Mouse (Mus musculus) gastrocnemius, adult 18-20 months (tissue): ENCODE data around the gene Dgkg. TPM values are rescaled to one million over a fixed set of nuclear protein-coding genes. Genes with fewer than 3 reads are reported as not detected.

Experiments
- DNase-seq: peaks from one replicate; pipeline ENCODE4 v3.0.0; 2021; ENCODE audit warnings: low spot score
- microRNA-seq: library from miRNA; unstranded; fragments of <30 nt; microRNA quantifications from one replicate; pipeline ENCODE4 v1.2.0, GENCODE M21; 2021
- total RNA-seq, 2 experiments: library from RNA; stranded (reverse); gene quantifications; 2 replicates each; pipeline ENCODE4 v1.2.3; 2021

The Dgkg gene
- total RNA-seq, 2 experiments from 2014 or later = 0.43 to 0.55 TPM

GRCm38 (mm10) chr16:22439499-22440177 is 217.4 kb downstream of the Dgkg start, which contains the start of gene Etv5:
Gene Etv5, minus strand, starts transcription at chr16:22439719.
- DNase-seq = peak; percentile 99

GRCm38 (mm10) chr16:22438441-22439373 is 218.3 kb downstream of the Dgkg start:
- DNase-seq = peak; percentile 23

GRCm38 (mm10) chr16:22436106-22436505 is 220.9 kb downstream of the Dgkg start:
- DNase-seq = no peak

- DNase-seq = peak; percentile 10
These were observed 222.5 kb downstream of the Dgkg start for GRCm38 (mm10) chr16:22434530-22434929.

GRCm38 (mm10) chr16:22433944-22434343 is 223.1 kb downstream of the Dgkg start:
- DNase-seq = no peak

- no peak for DNase-seq
These were observed 225.2 kb downstream of the Dgkg start for GRCm38 (mm10) chr16:22431773-22432172.

GRCm38 (mm10) chr16:22431335-22431734 is 225.7 kb downstream of the Dgkg start:
- no peak for DNase-seq

GRCm38 (mm10) chr16:22430211-22430951 is 226.6 kb downstream of the Dgkg start:
- DNase-seq = peak; percentile 12

- no peak for DNase-seq
These were observed 227.6 kb downstream of the Dgkg start for GRCm38 (mm10) chr16:22429377-22429776.

GRCm38 (mm10) chr16:22428853-22429341 is 228.1 kb downstream of the Dgkg start:
- DNase-seq = peak; percentile 43

- DNase-seq = no peak
These were observed 230.2 kb downstream of the Dgkg start for GRCm38 (mm10) chr16:22426866-22427265.

- DNase-seq = no peak
These were observed 234.8 kb downstream of the Dgkg start for GRCm38 (mm10) chr16:22422256-22422655.

Small RNA genes within 50 kb of the gene (microRNA-seq; reads per million reads assigned to microRNA genes)
- gene Mir6362 = not detected
- not detected for gene Mir8095

Other genes starting within 250 kb of the Dgkg start
- 1 to 10 TPM; 6.9 to 7.0 TPM for gene Etv5, start 217.5 kb downstream of the Dgkg start, total RNA-seq
- not detected for gene Crygs, start 154.4 kb upstream of the Dgkg start, total RNA-seq
- gene Tbccd1, start 200.4 kb upstream of the Dgkg start, total RNA-seq = 1 to 10 TPM; 7.2 to 7.9 TPM
- gene Dnajb11, start 200.6 kb upstream of the Dgkg start, total RNA-seq = 10 to 100 TPM; 36.7 to 37.4 TPM
- gene Ahsg, start 234.1 kb upstream of the Dgkg start, total RNA-seq = 1 to 10 TPM in 1 of 2 experiments, not detected in 1; 1.8 TPM